ENCODE assay signal across 18 mouse cellular contexts in the genomic region with DNA sequence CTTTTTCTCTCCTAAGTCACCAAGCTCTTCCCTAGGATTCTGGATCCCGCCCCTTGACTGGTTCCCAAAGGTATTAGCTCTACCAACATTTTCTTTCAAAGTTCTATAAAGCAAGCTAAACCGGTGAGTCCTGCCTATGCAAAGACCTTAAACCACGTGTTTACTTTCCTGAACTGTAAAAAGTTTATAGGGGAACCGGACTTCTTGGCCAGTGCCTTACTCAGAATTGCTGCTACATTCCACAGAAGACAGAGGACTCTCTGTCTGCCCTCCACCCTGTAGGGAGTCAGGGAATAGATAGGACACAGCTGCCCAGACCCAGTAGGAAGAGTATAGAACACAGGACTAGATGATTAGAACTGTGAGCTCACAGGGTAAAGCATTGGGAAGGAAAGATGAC.
DNase-seq lines count a peak whose midpoint lies in the region; ATAC-seq lines count a peak whose summit lies in the region.
"Had no signal": no experiment of that assay in that cellular context is flagged by ENCODE, and none has a peak within 500 bp of the region (broad histone marks: within the 10 kb centered on the region; RNA-seq: fewer than 3 reads in every experiment).

No protein-coding gene starts in this region.

- H3K4me3 ChIP-seq in midbrain, embryonic 11.5 days (ENCODE audit: low read depth, low read length) = no peak overlapping the region
- H3K4me3 ChIP-seq in midbrain, embryonic 10.5 days = no peak overlapping the region
- no peak overlapping the region for H3K4me3 ChIP-seq in limb, embryonic 13.5 days
- no peak overlapping the region for H3K4me3 ChIP-seq in limb, embryonic 15.5 days
- H3K4me3 ChIP-seq in heart, embryonic 12.5 days = no peak overlapping the region
- H3K4me3 ChIP-seq: embryonic facial prominence, embryonic 10.5 days; embryonic facial prominence, embryonic 12.5 days; forebrain, embryonic 13.5 days; forebrain, embryonic 15.5 days had no signal

- H3K36me3 ChIP-seq in midbrain, embryonic 11.5 days (ENCODE audit: control insufficient read depth, insufficient read depth, low read length) = no peaks in the 10 kb centered on the region
- H3K36me3 ChIP-seq in midbrain, embryonic 10.5 days = no peaks in the 10 kb centered on the region
- H3K36me3 ChIP-seq in limb, embryonic 13.5 days = no peaks in the 10 kb centered on the region
- no peaks in the 10 kb centered on the region for H3K36me3 ChIP-seq in limb, embryonic 15.5 days
- no peaks in the 10 kb centered on the region for H3K36me3 ChIP-seq in heart, embryonic 12.5 days
- H3K36me3 ChIP-seq: embryonic facial prominence, embryonic 10.5 days; embryonic facial prominence, embryonic 12.5 days; forebrain, embryonic 15.5 days had no signal

- H3K4me2 ChIP-seq in midbrain, embryonic 11.5 days = no peak overlapping the region
- no peak overlapping the region for H3K4me2 ChIP-seq in limb, embryonic 13.5 days (replicated peaks)
- no peak overlapping the region for H3K4me2 ChIP-seq in limb, embryonic 15.5 days
- H3K4me2 ChIP-seq in heart, embryonic 12.5 days = no peak overlapping the region
- H3K4me2 ChIP-seq: embryonic facial prominence, embryonic 12.5 days; forebrain, embryonic 13.5 days; forebrain, embryonic 15.5 days had no signal

- no peaks in the 10 kb centered on the region for H3K4me1 ChIP-seq in midbrain, embryonic 11.5 days (ENCODE audit: control insufficient read depth, insufficient read depth, low read length)
- no peaks in the 10 kb centered on the region for H3K4me1 ChIP-seq in midbrain, embryonic 10.5 days
- peaks cover 13% of the 10 kb centered on the region for H3K4me1 ChIP-seq in limb, embryonic 13.5 days
- no peaks in the 10 kb centered on the region for H3K4me1 ChIP-seq in limb, embryonic 15.5 days
- peaks cover 5% of the 10 kb centered on the region for H3K4me1 ChIP-seq in heart, embryonic 12.5 days (replicated peaks)
- H3K4me1 ChIP-seq: embryonic facial prominence, embryonic 12.5 days; forebrain, embryonic 13.5 days; forebrain, embryonic 15.5 days had no signal

- 79% methylated on average over 4 of the region's 4 CpGs for WGBS in midbrain, embryonic 11.5 days
- WGBS in midbrain, embryonic 10.5 days = 83% methylated on average over 4 of the region's 4 CpGs
- 28% methylated on average over 4 of the region's 4 CpGs for WGBS in limb, embryonic 13.5 days
- WGBS in limb, embryonic 15.5 days = 26% methylated on average over 4 of the region's 4 CpGs
- 67% methylated on average over 4 of the region's 4 CpGs for whole genome bisulfite sequencing in heart, embryonic 12.5 days

- H3K27me3 ChIP-seq in midbrain, embryonic 11.5 days (ENCODE audit: control insufficient read depth, insufficient read depth, low read length) = no peaks in the 10 kb centered on the region
- H3K27me3 ChIP-seq in midbrain, embryonic 10.5 days (ENCODE audit: low read depth, poor library complexity, severe bottlenecking) = no peaks in the 10 kb centered on the region
- 0 out of 2 replicates have a peak, but pooled peaks cover 6% of the 10 kb centered on the region for H3K27me3 ChIP-seq in limb, embryonic 13.5 days
- H3K27me3 ChIP-seq in limb, embryonic 15.5 days = peaks cover 5% of the 10 kb centered on the region; the same call in 1 of the 2 replicates
- H3K27me3 ChIP-seq in heart, embryonic 12.5 days (replicated peaks) = 0 out of 2 replicates have a peak, but pooled peaks cover 4% of the 10 kb centered on the region
- H3K27me3 ChIP-seq: embryonic facial prominence, embryonic 12.5 days; forebrain, embryonic 13.5 days; forebrain, embryonic 15.5 days had no signal

- H3K9ac ChIP-seq in midbrain, embryonic 11.5 days (ENCODE audit: low read length) = no peak overlapping the region
- H3K9ac ChIP-seq in limb, embryonic 13.5 days = no peak overlapping the region
- no peak overlapping the region for H3K9ac ChIP-seq in limb, embryonic 15.5 days
- no peak overlapping the region for H3K9ac ChIP-seq in heart, embryonic 12.5 days
- H3K9ac ChIP-seq: embryonic facial prominence, embryonic 12.5 days; forebrain, embryonic 13.5 days; forebrain, embryonic 15.5 days had no signal

- peak; percentile 62 for DNase-seq in midbrain, embryonic 11.5 days (ENCODE audit: low spot score, missing footprints)
- no peak for DNase-seq in midbrain, embryonic 10.5 days (ENCODE audit: low spot score)
- no peak for DNase-seq in cerebellum, adult 9-10 months
- DNase-seq: adrenal gland, adult 2 months; adrenal gland, postnatal 10 days; adrenal gland, postnatal 25 days; cerebellum, adult 11 months; cerebellum, adult 18-20 months; cerebellum, adult 8-10 months; cerebellum, postnatal 10 days; cerebellum, postnatal 25 days had no signal

- no peak for ATAC-seq in midbrain, embryonic 11.5 days (ENCODE audit: low FRiP score)
- peak; percentile 54; the same call in 1 of the 2 replicates for ATAC-seq in limb, embryonic 13.5 days (ENCODE audit: low FRiP score, low read depth)
- ATAC-seq in limb, embryonic 15.5 days (ENCODE audit: insufficient number of reproducible peaks, low FRiP score, low TSS enrichment, low read depth) = 0 out of 2 replicates have a peak, but pooled peaks have one; percentile 43
- no peak for ATAC-seq in heart, embryonic 12.5 days (ENCODE audit: insufficient number of reproducible peaks, low FRiP score)
- ATAC-seq: forebrain, embryonic 13.5 days; forebrain, embryonic 15.5 days had no signal

- no peak overlapping the region for H3K27ac ChIP-seq in midbrain, embryonic 11.5 days (ENCODE audit: low read depth, low read length)
- H3K27ac ChIP-seq in midbrain, embryonic 10.5 days (replicated peaks) = no peak overlapping the region
- H3K27ac ChIP-seq in limb, embryonic 13.5 days = no peak overlapping the region
- H3K27ac ChIP-seq in limb, embryonic 15.5 days = peak overlapping the region; percentile 63; the same call in 1 of the 2 replicates
- no peak overlapping the region for H3K27ac ChIP-seq in heart, embryonic 12.5 days (ENCODE audit: poor library complexity, severe bottlenecking)
- H3K27ac ChIP-seq: embryonic facial prominence, embryonic 10.5 days; embryonic facial prominence, embryonic 12.5 days; forebrain, embryonic 13.5 days; forebrain, embryonic 15.5 days had no signal

- no peaks in the 10 kb centered on the region for H3K9me3 ChIP-seq in midbrain, embryonic 11.5 days (ENCODE audit: control insufficient read depth, low read length)
- peaks cover 9% of the 10 kb centered on the region; the same call in 1 of the 2 replicates for H3K9me3 ChIP-seq in midbrain, embryonic 10.5 days (replicated peaks)
- H3K9me3 ChIP-seq in limb, embryonic 13.5 days = no peaks in the 10 kb centered on the region
- H3K9me3 ChIP-seq in limb, embryonic 15.5 days = peaks cover 3% of the 10 kb centered on the region; the same call in 1 of the 2 replicates
- H3K9me3 ChIP-seq in heart, embryonic 12.5 days (replicated peaks) = peaks cover 22% of the 10 kb centered on the region
- H3K9me3 ChIP-seq: embryonic facial prominence, embryonic 10.5 days; forebrain, embryonic 13.5 days; forebrain, embryonic 15.5 days had no signal

Comparison
In these comparisons a context has a peak if more than half of its experiments do, and no peak if none do; other contexts are left out.
1. ATAC-seq: peak in limb, embryonic 13.5 days (single experiment) and limb, embryonic 15.5 days (single experiment); none in midbrain, embryonic 11.5 days (single experiment) and heart, embryonic 12.5 days (single experiment).